Mouse (Mus musculus) kidney, embryonic 15.5 days (tissue): ENCODE measurements around the gene Jph4. TPM values are rescaled to one million over a fixed set of nuclear protein-coding genes. Genes with fewer than 3 reads are reported as not detected.

Experiments
- ATAC-seq: fragments of 200-750 bp; cut with Nextera tagmentation; replicated peaks from 2 replicates; pipeline ENCODE4 v1.8.0; 2017; ENCODE audit warnings: moderate TSS enrichment; ENCODE audit not compliant: low FRiP score
- H3K27ac ChIP-seq: fragments of 300-500 bp; sonication (generic); 2 replicates; pipeline ENCODE4 v1.5.1; 2015; ENCODE audit warnings: mild to moderate bottlenecking, inconsistent platforms
- H3K27me3 ChIP-seq: fragments of 300-500 bp; sonication (generic); 2 replicates; pipeline ENCODE4 v1.6.1; 2015; ENCODE audit warnings: inconsistent platforms
- H3K36me3 ChIP-seq: fragments of 300-500 bp; sonication (generic); 2 replicates; pipeline ENCODE4 v1.6.1; 2015; ENCODE audit warnings: inconsistent platforms
- H3K4me1 ChIP-seq: fragments of 300-500 bp; sonication (generic); 2 replicates; pipeline ENCODE4 v1.6.1; 2015; ENCODE audit warnings: inconsistent platforms
- H3K4me2 ChIP-seq: fragments of 300-500 bp; sonication (generic); 2 replicates; pipeline ENCODE4 v1.6.1; 2015; ENCODE audit warnings: moderate library complexity, mild to moderate bottlenecking, inconsistent platforms
- H3K4me3 ChIP-seq: fragments of 300-500 bp; sonication (generic); replicated peaks from 2 replicates; pipeline ENCODE4 v1.5.1; 2015; ENCODE audit warnings: mild to moderate bottlenecking, inconsistent platforms
- H3K9ac ChIP-seq: fragments of 300-500 bp; sonication (generic); 2 replicates; pipeline ENCODE4 v1.6.1; 2015; ENCODE audit warnings: mild to moderate bottlenecking, inconsistent platforms
- H3K9me3 ChIP-seq: fragments of 300-500 bp; sonication (generic); replicated peaks from 2 replicates; pipeline ENCODE4 v1.6.1; 2016; ENCODE audit warnings: inconsistent platforms
- WGBS: fragments of 180-500 bp; shearing (Covaris S2); methylation state at CpG from one replicate; pipeline ENCODE4 v1.1.7; 2015; ENCODE audit warnings: mixed read lengths; 5-methylcytosine and 5-hydroxymethylcytosine counted together
- polyA plus RNA-seq: library from polyadenylated mRNA; unstranded; fragments of >200 nt; fragmentation: Nextera tagmentation; extraction: Ambion mirVana; gene quantifications from 2 replicates; pipeline ENCODE4 v1.2.1, GENCODE M21; 2015

Jph4 gene
- polyA plus RNA-seq, 1 experiment from 2014 or later = 1.2 TPM

DNA sequence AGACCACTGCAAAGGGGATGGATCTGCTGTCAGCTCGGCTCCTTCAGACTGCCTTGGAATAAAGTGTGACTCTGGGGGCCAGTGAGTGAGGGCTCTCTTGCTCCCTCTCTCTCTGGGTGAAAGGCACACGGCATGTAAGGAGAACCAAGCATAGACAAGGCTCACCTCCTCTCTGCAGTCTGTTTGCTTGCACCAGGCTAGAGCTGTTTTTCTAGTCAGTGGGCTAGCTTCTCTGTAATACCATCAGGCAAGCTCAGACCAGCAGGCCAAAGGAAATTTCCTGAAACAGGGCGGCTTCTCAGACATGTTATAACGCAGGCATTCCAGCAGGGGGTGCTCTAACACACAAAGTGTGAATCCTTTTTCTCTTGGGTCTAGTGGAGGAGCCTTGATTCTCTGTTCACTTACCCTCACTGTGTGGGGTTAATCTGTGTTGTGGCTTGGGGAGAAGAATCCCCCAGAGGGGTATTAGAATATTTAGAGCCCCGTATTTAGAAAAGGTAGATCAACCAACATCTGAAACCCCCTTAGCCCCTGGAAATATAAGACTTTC, 31.7 kb upstream of the Jph4 start:
- Histone ChIP-seq H3K4me2 (no peak overlapping the region), H3K9ac (no peak overlapping the region), H3K4me3 (no peak overlapping the region), H3K4me1 (no peaks in the 10 kb centered on the region), H3K27ac (no peak overlapping the region), H3K9me3 (no peaks in the 10 kb centered on the region), H3K36me3 (no peaks in the 10 kb centered on the region), H3K27me3 (no peaks in the 10 kb centered on the region; the same call in 1 of the 2 replicates)
- peak; percentile 54; the same call in 1 of the 2 replicates for ATAC-seq
- WGBS = 29% methylated on average over 5 of the region's 5 CpGs

- ATAC-seq = no peak
Observed at GRCm38 (mm10) chr14:55146829-55147401, 30.2 kb upstream of the Jph4 start.

GRCm38 (mm10) chr14:55146324-55146723, 29.6 kb upstream of the Jph4 start:
- no peaks in the 10 kb centered on the region; the same call in 1 of the 2 replicates for H3K27me3 ChIP-seq
- no peak for ATAC-seq
- no peak overlapping the region for H3K27ac ChIP-seq
- no peak overlapping the region for H3K4me2 ChIP-seq
- no peaks in the 10 kb centered on the region for H3K36me3 ChIP-seq
- H3K9me3 ChIP-seq = no peaks in the 10 kb centered on the region
- whole genome bisulfite sequencing = 86% methylated on average over 1 of the region's 1 CpGs
- H3K9ac ChIP-seq = no peak overlapping the region
- no peaks in the 10 kb centered on the region for H3K4me1 ChIP-seq
- no peak overlapping the region for H3K4me3 ChIP-seq

More at GRCm38 (mm10) chr14:55146829-55147401, 30.2 kb upstream of the Jph4 start:
- Histone ChIP-seq H3K27me3 (no peaks in the 10 kb centered on the region; the same call in 1 of the 2 replicates), H3K4me1 (no peaks in the 10 kb centered on the region), H3K36me3 (no peaks in the 10 kb centered on the region), H3K27ac (no peak overlapping the region), H3K4me2 (no peak overlapping the region), H3K9ac (no peak overlapping the region), H3K4me3 (no peak overlapping the region), H3K9me3 (no peaks in the 10 kb centered on the region)
- 84% methylated on average over 12 of the region's 12 CpGs for WGBS

GRCm38 (mm10) chr14:55139313-55139712, 22.6 kb upstream of the Jph4 start:
- ATAC-seq = peak; percentile 56; the same call in 1 of the 2 replicates
- no peak overlapping the region for H3K4me3 ChIP-seq

DNA sequence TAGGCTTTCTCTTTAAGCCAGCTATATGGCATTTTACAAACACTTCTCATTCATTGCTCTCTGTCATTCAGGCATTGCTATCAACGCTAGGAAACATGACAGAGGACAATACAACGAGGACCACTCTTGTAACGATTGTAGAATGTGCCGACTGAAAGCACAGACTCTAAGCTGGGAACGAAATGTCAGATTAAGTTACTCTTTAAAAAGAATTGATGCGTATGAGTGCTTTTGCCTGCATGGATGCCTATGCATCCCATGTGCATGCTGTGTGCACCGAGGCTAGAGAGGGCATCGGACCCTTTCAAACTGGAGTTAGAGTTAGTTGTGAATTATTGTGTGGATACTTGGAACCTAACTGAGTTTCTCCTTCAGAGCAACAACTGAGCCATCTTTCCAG, 18.9 kb upstream of the Jph4 start:
- WGBS = 55% methylated on average over 8 of the region's 8 CpGs
- no peaks in the 10 kb centered on the region for H3K36me3 ChIP-seq
- no peak overlapping the region for H3K27ac ChIP-seq
- no peak overlapping the region for H3K4me2 ChIP-seq
- ATAC-seq = no peak
- no peak overlapping the region for H3K9ac ChIP-seq
- no peaks in the 10 kb centered on the region for H3K27me3 ChIP-seq
- no peak overlapping the region for H3K4me3 ChIP-seq
- peaks cover 16% of the 10 kb centered on the region; the same call in 1 of the 2 replicates for H3K4me1 ChIP-seq
- no peaks in the 10 kb centered on the region for H3K9me3 ChIP-seq

More at GRCm38 (mm10) chr14:55139313-55139712, 22.6 kb upstream of the Jph4 start:
- Histone ChIP-seq H3K27ac (0 out of 2 replicates have a peak overlapping the region, but pooled peaks have one; percentile 1), H3K9ac (no peak overlapping the region), H3K27me3 (no peaks in the 10 kb centered on the region), H3K4me2 (peak overlapping the region; percentile 28; the same call in 1 of the 2 replicates), H3K4me1 (peaks cover 16% of the 10 kb centered on the region; the same call in 1 of the 2 replicates), H3K9me3 (no peaks in the 10 kb centered on the region), H3K36me3 (no peaks in the 10 kb centered on the region)
- 32% methylated on average over 7 of the region's 7 CpGs for WGBS

DNA sequence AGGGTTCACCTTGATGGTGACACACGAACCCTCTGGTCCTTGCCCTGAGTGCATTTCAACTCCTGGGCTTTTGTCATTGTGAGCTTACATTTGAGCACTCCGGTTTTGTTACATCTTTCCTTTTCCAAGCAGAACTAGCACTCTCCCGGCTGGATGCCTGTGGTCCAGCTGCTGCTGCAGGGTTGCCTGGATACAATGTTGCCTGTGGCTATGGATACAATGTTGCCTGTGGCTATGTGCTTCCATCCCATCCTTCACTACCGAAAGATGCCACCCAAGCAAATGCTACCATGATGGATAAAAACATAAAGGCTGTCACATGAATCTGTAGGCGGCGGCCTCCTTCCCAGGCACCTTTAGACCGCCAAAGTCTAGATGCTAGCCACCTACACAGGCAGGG, 9.8 kb upstream of the Jph4 start:
- 87% methylated on average over 7 of the region's 7 CpGs for WGBS

DNA sequence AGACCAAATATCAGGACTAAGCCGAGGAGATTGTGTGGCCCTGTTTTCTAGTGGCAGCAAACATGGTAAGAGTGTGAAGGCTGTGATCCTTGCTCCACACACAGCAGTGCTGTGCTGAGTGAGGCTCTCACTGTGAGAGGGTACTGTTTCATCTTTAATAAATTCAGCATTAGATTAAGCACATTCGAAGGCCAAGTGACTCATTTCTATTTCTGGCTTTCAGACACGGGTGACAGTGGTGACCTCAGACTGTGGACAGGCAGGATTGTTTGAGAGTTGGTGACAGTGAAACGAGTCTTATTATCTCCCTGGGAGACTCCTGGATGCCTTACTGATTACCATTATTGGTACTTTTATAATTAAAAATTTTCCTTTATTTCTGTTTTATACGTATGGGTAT, 9.0 kb upstream of the Jph4 start:
- Histone ChIP-seq H3K36me3 (no peaks in the 10 kb centered on the region), H3K9ac (no peak overlapping the region), H3K4me1 (peaks cover 6% of the 10 kb centered on the region), H3K4me3 (no peak overlapping the region), H3K27me3 (no peaks in the 10 kb centered on the region), H3K27ac (no peak overlapping the region), H3K4me2 (no peak overlapping the region), H3K9me3 (no peaks in the 10 kb centered on the region)
- 80% methylated on average over 5 of the region's 5 CpGs for WGBS
- ATAC-seq = no peak

More for the DNA sequence above, 9.8 kb upstream of the Jph4 start:
- Histone ChIP-seq H3K27ac (no peak overlapping the region), H3K27me3 (no peaks in the 10 kb centered on the region), H3K4me3 (no peak overlapping the region), H3K9me3 (no peaks in the 10 kb centered on the region), H3K36me3 (no peaks in the 10 kb centered on the region), H3K4me1 (peaks cover 6% of the 10 kb centered on the region), H3K9ac (no peak overlapping the region), H3K4me2 (no peak overlapping the region)
- ATAC-seq = no peak

DNA sequence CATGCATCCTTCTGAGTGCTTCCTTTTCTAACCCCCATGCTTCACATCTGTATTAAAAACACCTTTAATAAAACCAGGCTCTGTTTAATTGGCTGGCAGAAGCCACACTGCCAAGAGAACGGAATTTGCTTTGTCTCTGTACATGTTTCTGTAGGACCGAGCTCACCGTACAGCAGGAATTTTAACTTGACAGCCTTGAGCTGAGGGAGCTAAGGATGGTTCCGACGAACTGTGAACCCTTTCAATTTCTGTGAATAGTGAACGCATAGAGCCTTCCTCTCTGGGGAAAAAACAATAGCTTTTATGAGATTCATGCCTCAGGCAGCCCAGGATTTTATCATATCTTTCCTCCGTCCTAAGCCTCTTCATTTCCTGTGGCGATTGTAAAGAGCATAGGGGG, 5.6 kb upstream of the Jph4 start:
- no peak for ATAC-seq
- Histone ChIP-seq H3K9ac (no peak overlapping the region), H3K4me1 (peaks cover 6% of the 10 kb centered on the region), H3K27ac (no peak overlapping the region), H3K9me3 (no peaks in the 10 kb centered on the region), H3K4me3 (no peak overlapping the region), H3K27me3 (peaks cover 7% of the 10 kb centered on the region; the same call in 1 of the 2 replicates), H3K4me2 (peak overlapping the region; percentile 44), H3K36me3 (no peaks in the 10 kb centered on the region)
- WGBS = 46% methylated on average over 8 of the region's 8 CpGs

DNA sequence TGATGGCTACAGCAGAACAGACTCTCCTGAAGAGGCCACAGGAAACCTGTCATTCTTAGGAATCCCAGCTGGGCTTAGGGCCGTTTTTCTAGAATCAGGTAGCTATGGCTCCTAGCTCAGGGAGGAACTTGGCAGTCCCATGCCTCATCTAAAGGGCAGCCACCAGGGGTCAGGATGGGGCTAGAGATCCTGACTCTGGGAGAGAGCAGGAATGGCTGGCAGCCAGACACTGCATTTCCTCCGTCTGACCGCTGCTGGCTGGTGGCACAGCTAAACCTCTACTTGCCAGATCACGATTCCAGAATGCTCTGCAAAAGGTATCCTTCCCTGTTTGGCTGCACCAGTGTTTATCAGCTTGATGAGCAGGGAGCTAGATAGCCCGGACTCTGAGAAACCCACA, 5.2 kb upstream of the Jph4 start:
- 6% methylated on average over 5 of the region's 5 CpGs for WGBS
- Histone ChIP-seq H3K4me3 (no peak overlapping the region), H3K27me3 (peaks cover 11% of the 10 kb centered on the region), H3K9ac (no peak overlapping the region), H3K9me3 (no peaks in the 10 kb centered on the region), H3K4me1 (peaks cover 7% of the 10 kb centered on the region), H3K4me2 (peak overlapping the region; percentile 44), H3K36me3 (no peaks in the 10 kb centered on the region), H3K27ac (no peak overlapping the region)
- ATAC-seq = peak; percentile 79

GRCm38 (mm10) chr14:55119421-55120134, 2.8 kb upstream of the Jph4 start:
- H3K4me2 ChIP-seq = no peak overlapping the region
- H3K36me3 ChIP-seq = no peaks in the 10 kb centered on the region
- no peak overlapping the region for H3K9ac ChIP-seq
- no peak for ATAC-seq
- 81% methylated on average over 4 of the region's 4 CpGs for WGBS
- H3K27me3 ChIP-seq = peaks cover 35% of the 10 kb centered on the region
- peaks cover 30% of the 10 kb centered on the region for H3K4me1 ChIP-seq
- no peak overlapping the region for H3K4me3 ChIP-seq
- H3K27ac ChIP-seq = no peak overlapping the region
- no peaks in the 10 kb centered on the region for H3K9me3 ChIP-seq

- H3K4me2 ChIP-seq = no peak overlapping the region
- H3K9me3 ChIP-seq = no peaks in the 10 kb centered on the region
- 77% methylated on average over 4 of the region's 4 CpGs for WGBS
- H3K36me3 ChIP-seq = no peaks in the 10 kb centered on the region
- no peak for ATAC-seq
- no peak overlapping the region for H3K9ac ChIP-seq
- H3K27ac ChIP-seq = no peak overlapping the region
- peaks cover 37% of the 10 kb centered on the region for H3K4me1 ChIP-seq
- H3K27me3 ChIP-seq = peaks cover 42% of the 10 kb centered on the region
- no peak overlapping the region for H3K4me3 ChIP-seq
Observed at GRCm38 (mm10) chr14:55118852-55119251, 2.1 kb upstream of the Jph4 start.

DNA sequence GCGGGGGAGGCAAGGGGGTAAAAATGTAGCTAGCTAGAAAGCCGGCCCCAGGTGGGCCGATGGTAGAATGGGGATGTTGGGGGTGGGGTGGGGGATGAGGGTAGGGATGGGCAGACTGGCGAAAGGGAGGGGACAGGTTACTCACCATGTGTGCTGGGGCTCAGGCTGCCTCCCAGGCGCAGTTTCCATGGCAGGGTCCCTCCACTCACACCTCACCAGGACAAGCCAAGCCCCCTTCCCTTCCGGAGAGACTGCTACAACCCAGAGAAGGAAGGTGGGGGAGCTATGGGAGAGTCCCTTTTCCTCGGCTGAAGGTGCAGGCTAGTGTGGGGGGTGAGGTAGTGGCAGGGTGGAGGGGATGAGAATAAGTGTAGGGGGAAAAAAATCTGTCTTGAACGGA, 889 bp downstream of the Jph4 start:
- Histone ChIP-seq H3K27ac (no peak overlapping the region), H3K4me1 (peaks cover 33% of the 10 kb centered on the region), H3K4me2 (peak overlapping the region; percentile 100), H3K9me3 (no peaks in the 10 kb centered on the region), H3K4me3 (peak overlapping the region; percentile 63), H3K9ac (0 out of 2 replicates have a peak overlapping the region, but pooled peaks have one; percentile 17), H3K36me3 (no peaks in the 10 kb centered on the region), H3K27me3 (peaks cover 71% of the 10 kb centered on the region)
- under 1% methylated on average over 8 of the region's 8 CpGs for WGBS
- 0 out of 2 replicates have a peak, but pooled peaks have one; percentile 13 for ATAC-seq
